Mouse (Mus musculus): ENCODE results near the gene Ccdc191.

DNA sequence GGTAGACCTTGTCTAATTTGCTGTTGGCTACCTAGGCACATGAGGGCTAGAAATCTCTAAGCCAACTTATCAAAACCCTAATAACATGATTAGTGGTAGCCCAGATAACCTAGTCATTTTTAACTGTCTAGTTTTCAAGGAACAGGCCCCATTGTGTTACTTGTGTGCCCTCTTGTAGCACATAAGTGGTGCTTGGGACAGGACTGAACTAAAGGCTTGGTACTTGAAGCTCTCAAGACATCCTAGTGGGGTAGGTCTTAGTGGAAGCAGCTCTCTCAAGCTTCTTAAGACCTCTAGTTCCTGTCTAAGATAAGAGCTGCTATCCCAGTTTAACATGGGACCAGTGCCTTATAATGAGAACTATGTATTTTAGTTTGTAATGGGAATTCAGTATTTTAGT is 41.0 kb downstream of the Ccdc191 start:
- TF ChIP-seq POLR2A (IDR thresholded peaks at IDR 0.05; ENCODE audit: borderline replicate concordance, control insufficient read depth, low read depth, low read length) (no peak), CTCF (IDR thresholded peaks at IDR 0.05; ENCODE audit: control insufficient read depth, insufficient read depth, low read length) (no peak)

Data from bone marrow, adult 2 months (tissue).